Comparison of ENCODE assay signal across 12 mouse cellular contexts in the genomic region with DNA sequence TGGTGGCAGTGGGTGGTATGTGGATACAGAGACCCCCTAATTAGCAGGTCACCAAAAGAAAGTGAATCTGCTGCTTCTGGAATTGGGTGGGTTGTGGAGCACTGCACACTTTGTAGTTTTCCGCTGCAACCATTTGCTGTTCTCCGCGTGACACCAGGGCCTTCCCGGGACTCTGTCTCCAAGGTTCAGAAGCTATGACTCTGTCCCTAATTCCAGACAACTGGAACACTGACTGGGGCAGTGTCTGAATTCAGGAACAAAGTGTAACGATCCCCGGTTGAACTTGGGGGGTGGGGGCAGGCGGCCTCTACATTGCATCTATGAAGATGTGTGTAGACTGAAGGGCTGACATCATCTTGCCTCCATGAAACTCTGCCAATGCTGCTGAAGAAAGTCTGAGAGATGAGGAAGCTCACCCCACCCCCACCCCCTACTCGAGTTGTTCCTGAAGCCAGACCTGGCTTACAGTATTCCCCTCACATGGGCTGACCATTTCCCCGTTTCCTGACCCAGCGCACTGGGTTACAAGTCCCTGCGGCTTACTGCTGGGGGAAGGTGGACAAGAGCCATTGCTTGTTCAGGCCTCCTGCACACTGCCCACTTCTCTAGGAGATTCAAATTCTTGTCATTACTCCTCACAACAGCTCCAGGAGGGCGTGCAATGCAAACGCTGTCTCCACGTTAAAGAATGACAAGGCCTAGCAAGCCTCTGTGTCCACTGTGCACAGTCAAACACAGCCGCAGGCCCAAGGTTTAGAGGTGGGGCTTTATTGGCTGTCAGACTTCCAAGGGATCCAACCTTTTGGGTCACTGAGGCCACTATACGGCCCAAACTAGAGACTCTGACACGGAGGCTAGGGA. TPM values are rescaled to one million over a fixed set of nuclear protein-coding genes. Genes with fewer than 3 reads are reported as not detected.
DNase-seq lines count a peak whose midpoint lies in the region; ATAC-seq and TF ChIP-seq lines count a peak whose summit lies in the region.
"Had no signal": no experiment of that assay in that cellular context is flagged by ENCODE, and none has a peak within 500 bp of the region (broad histone marks: within the 10 kb centered on the region; RNA-seq: fewer than 3 reads in every experiment).

No protein-coding gene starts in this region.

- no peak for TF ChIP-seq POLR2A in lung, adult 2 months (IDR thresholded peaks at IDR 0.05; ENCODE audit: borderline replicate concordance, extremely low read depth, low read depth, low read length)
- no peak for TF ChIP-seq POLR2A in small intestine, adult 2 months (IDR thresholded peaks at IDR 0.05; ENCODE audit: low read depth, low read length)

- H3K36me3 ChIP-seq in kidney, embryonic 16.5 days (ENCODE audit: insufficient read depth, low read length): peaks cover 15% of the 10 kb centered on the region
- H3K36me3 ChIP-seq in small intestine, adult 2 months (ENCODE audit: control insufficient read depth, insufficient read depth, low read length): no peaks in the 10 kb centered on the region

- H3K9ac ChIP-seq in kidney, embryonic 16.5 days (replicated peaks; ENCODE audit: low read length): peak overlapping the region; percentile 32; the same call in 1 of the 2 replicates

- H3K4me2 ChIP-seq in kidney, embryonic 16.5 days (replicated peaks; ENCODE audit: low read depth, low read length): no peak overlapping the region

- DNase-seq in heart, adult 11 months: peak; percentile 90
- DNase-seq in heart, adult 8-10 months (ENCODE audit: low spot score): no peak
- peak; percentile 56 to 67 for DNase-seq in lung, adult 18-20 months
- DNase-seq in lung, adult 2 months: no peak
- no peak for DNase-seq in right cerebral cortex, postnatal 14 days
- DNase-seq in layer of hippocampus, adult 11-12 months (ENCODE audit: low spot score): no peak
- DNase-seq: adrenal gland, adult 8-10 months; layer of hippocampus, adult 9-11 months; midbrain, embryonic 14.5 days had no signal

- peak; percentile 10; the same call in 1 of the 2 replicates for ATAC-seq in kidney, embryonic 16.5 days (ENCODE audit: low FRiP score, low TSS enrichment)
- ATAC-seq: forebrain, embryonic 16.5 days had no signal

- TF ChIP-seq CTCF in lung, adult 2 months (IDR thresholded peaks at IDR 0.05; ENCODE audit: insufficient read depth, low read length): no peak
- no peak for TF ChIP-seq CTCF in small intestine, adult 2 months (IDR thresholded peaks at IDR 0.05; ENCODE audit: extremely low read depth, insufficient read length, insufficient replicate concordance, low read depth, low read length)

- H3K27ac ChIP-seq in kidney, embryonic 16.5 days (ENCODE audit: low read length): peak overlapping the region; percentile 70; the same call in 1 of the 2 replicates
- H3K27ac ChIP-seq in small intestine, adult 2 months (ENCODE audit: insufficient read depth, low read depth, low read length): peak overlapping the region; percentile 26; the same call in 1 of the 2 replicates

- peaks cover 30% of the 10 kb centered on the region for H3K4me1 ChIP-seq in lung, adult 2 months (ENCODE audit: control insufficient read depth, insufficient read depth, low read length)
- H3K4me1 ChIP-seq in kidney, embryonic 16.5 days (ENCODE audit: insufficient read depth, low read length): peaks cover 39% of the 10 kb centered on the region
- peaks cover 9% of the 10 kb centered on the region for H3K4me1 ChIP-seq in small intestine, adult 2 months (ENCODE audit: control insufficient read depth, insufficient read depth, insufficient read length, low read length)

- H3K27me3 ChIP-seq in kidney, embryonic 16.5 days (ENCODE audit: insufficient read depth, low read length): no peaks in the 10 kb centered on the region
- no peaks in the 10 kb centered on the region for H3K27me3 ChIP-seq in small intestine, adult 2 months (ENCODE audit: control insufficient read depth, insufficient read depth, low read length)

- H3K9me3 ChIP-seq in kidney, embryonic 16.5 days (ENCODE audit: low read length): no peaks in the 10 kb centered on the region

- WGBS in lung, adult 2 months: 50% methylated on average over 17 of the region's 17 CpGs
- WGBS in kidney, embryonic 16.5 days: 56% methylated on average over 17 of the region's 17 CpGs
- WGBS in small intestine, adult 2 months: 81% methylated on average over 17 of the region's 17 CpGs

- no peak overlapping the region for H3K4me3 ChIP-seq in lung, adult 2 months (replicated peaks; ENCODE audit: extremely low read depth, low read depth, low read length)
- H3K4me3 ChIP-seq in kidney, embryonic 16.5 days (ENCODE audit: low read length): no peak overlapping the region
- H3K4me3 ChIP-seq in small intestine, adult 2 months (ENCODE audit: low read depth, low read length): no peak overlapping the region

RNA-seq across cellular contexts. Expression of gene Capn2, which starts 22.9 kb away (rescaled TPM):
- 10 to 100 TPM; 53.7 to 72.8 (median 63.5) TPM for total RNA-seq in heart, adult 8-10 months (2022)
- 69.0 and 71.5 TPM in 2 replicates for polyA plus RNA-seq in lung, adult 2 months (2012; rRNA removed)
- polyA plus RNA-seq in kidney, embryonic 16.5 days (2015; fragmentation: Nextera tagmentation; extraction: Ambion mirVana): 136 and 142 TPM in 2 replicates
- polyA plus RNA-seq in small intestine, adult 2 months (2012; rRNA removed): 6.6 and 6.7 TPM in 2 replicates

Comparison
In these comparisons a context has a peak if more than half of its experiments do, and no peak if none do; other contexts are left out.
1. DNase-seq: peak in heart, adult 11 months (single experiment) and lung, adult 18-20 months (2 of 2); none in heart, adult 8-10 months (single experiment), lung, adult 2 months (single experiment), right cerebral cortex, postnatal 14 days (single experiment) and layer of hippocampus, adult 11-12 months (single experiment).